Mouse (Mus musculus) cerebellum, adult 2 months (tissue): ENCODE measurements at regions not wholly inside any gene's neighbourhood (a gene's known extent, or its start where the extent isn't known, plus 50 kb on each side); places are given as distances from the start of the nearest gene placed in this dataset.

ENCODE experiments used
- CTCF ChIP-seq: fragments of 200-500 bp; IDR thresholded peaks from 2 replicates; pipeline ENCODE4 v1.5.1; 2011; ENCODE audit warnings: low read depth, mild to moderate bottlenecking, control low read depth, low read length, moderate library complexity, borderline replicate concordance; ENCODE audit not compliant: insufficient read depth
- POLR2A ChIP-seq: fragments of 200-500 bp; IDR thresholded peaks from 2 replicates; pipeline ENCODE4 v1.6.1; 2011; ENCODE audit warnings: low read length, control low read depth, borderline replicate concordance; ENCODE audit not compliant: insufficient read depth

- TF ChIP-seq POLR2A, result no peak
- no peak for TF ChIP-seq CTCF
Observed at GRCm38 (mm10) chr6:50972268-50972667, 318.0 kb upstream of the Npvf start.
